Mouse (Mus musculus) lung, adult 2 months (tissue): ENCODE results near the gene Ush1g. TPM values are rescaled to one million over a fixed set of nuclear protein-coding genes. Genes with fewer than 3 reads are reported as not detected.

ENCODE experiments used
- DNase-seq: peaks from one replicate; pipeline ENCODE4 v3.0.0; 2022
- H3K4me1 ChIP-seq: fragments of 200-500 bp; 2 replicates; pipeline ENCODE4 v1.6.1; 2011; ENCODE audit warnings: low read length; ENCODE audit not compliant: control insufficient read depth, insufficient read depth
- H3K4me3 ChIP-seq: fragments of 200-500 bp; replicated peaks from 2 replicates; pipeline ENCODE3; 2011; ENCODE audit warnings: low read depth, mild to moderate bottlenecking, control low read depth, low read length; ENCODE audit errors: extremely low read depth
- CTCF ChIP-seq: fragments of 200-500 bp; IDR thresholded peaks from 2 replicates; pipeline ENCODE4 v1.5.1; 2011; ENCODE audit warnings: mild to moderate bottlenecking, low read length, control low read depth; ENCODE audit not compliant: insufficient read depth
- POLR2A ChIP-seq: fragments of 200-500 bp; IDR thresholded peaks from 2 replicates; pipeline ENCODE4 v1.6.1; 2011; ENCODE audit warnings: low read depth, mild to moderate bottlenecking, control low read depth, low read length, borderline replicate concordance; ENCODE audit errors: extremely low read depth
- WGBS: fragments of 180-500 bp; shearing (Covaris S2); methylation state at CpG from one replicate; pipeline ENCODE4 v1.1.7; 2018; 5-methylcytosine and 5-hydroxymethylcytosine counted together
- polyA plus RNA-seq: library from polyadenylated mRNA; depleted of rRNA; stranded (reverse); fragments of >200 nt; gene quantifications from 2 replicates; pipeline ENCODE4 v1.2.3, GENCODE M21; 2012

Gene Ush1g
- polyA plus RNA-seq, 1 experiment = 0.11 TPM

- 77% methylated on average over 10 of the region's 10 CpGs for WGBS
- Histone ChIP-seq H3K4me1 (peaks cover 3% of the 10 kb centered on the region), H3K4me3 (no peak overlapping the region)
- no peak for DNase-seq
- TF ChIP-seq POLR2A (no peak), CTCF (no peak)
These were observed 30.3 kb downstream of the Ush1g start for GRCm38 (mm10) chr11:115291503-115291902.

GRCm38 (mm10) chr11:115290919-115291318 is 30.9 kb downstream of the Ush1g start:
- H3K4me1 ChIP-seq = peaks cover 3% of the 10 kb centered on the region
- H3K4me3 ChIP-seq = no peak overlapping the region
- peak; percentile 34 for DNase-seq
- TF ChIP-seq POLR2A (no peak), CTCF (no peak)
- 38% methylated on average over 6 of the region's 6 CpGs for WGBS

DNA sequence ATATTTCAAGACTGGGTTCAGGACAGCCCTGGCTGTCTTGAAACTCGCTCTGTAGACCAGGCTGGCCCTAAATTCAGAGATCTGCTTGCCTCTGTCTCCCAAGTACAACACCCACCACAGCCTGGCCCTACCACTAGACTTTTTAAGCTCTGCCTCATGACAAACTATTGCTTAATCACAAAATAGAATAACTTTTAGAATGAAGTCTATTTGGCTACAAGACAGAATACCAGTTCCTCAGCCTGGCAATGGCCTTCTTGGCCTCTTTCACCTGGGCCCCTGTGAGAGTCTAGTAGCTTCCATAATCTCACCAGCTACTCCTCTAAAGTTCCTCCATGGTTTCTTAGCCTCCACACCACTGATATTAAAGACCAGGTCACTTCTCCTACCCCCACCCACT is 31.5 kb downstream of the Ush1g start:
- WGBS = 70% methylated on average over 1 of the region's 1 CpGs
- TF ChIP-seq POLR2A (no peak), CTCF (no peak)
- DNase-seq = no peak
- Histone ChIP-seq H3K4me3 (no peak overlapping the region), H3K4me1 (peaks cover 3% of the 10 kb centered on the region)

DNA sequence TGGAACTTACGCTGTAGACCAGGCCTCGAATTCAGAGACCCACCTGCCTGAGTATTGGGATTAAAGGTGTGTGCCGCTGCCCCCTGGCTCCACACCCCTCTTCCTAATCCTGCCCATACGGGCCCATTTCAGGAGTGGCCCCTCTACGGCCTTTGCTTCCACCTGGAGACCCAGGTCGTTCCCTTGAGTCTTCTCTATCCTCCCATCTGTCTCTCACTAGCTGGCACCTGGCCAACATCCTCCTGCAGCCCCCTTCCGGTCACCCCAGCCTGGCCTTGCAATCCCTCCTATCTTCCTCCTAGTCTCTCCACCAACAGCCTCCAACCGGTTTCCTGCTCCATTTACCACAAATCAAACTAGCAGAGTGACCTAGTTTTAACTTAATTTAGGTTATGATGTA is 32.0 kb downstream of the Ush1g start:
- Histone ChIP-seq H3K4me3 (no peak overlapping the region), H3K4me1 (peaks cover 3% of the 10 kb centered on the region)
- 71% methylated on average over 8 of the region's 8 CpGs for WGBS
- DNase-seq = no peak
- TF ChIP-seq CTCF = no peak
- no peak for TF ChIP-seq POLR2A

- no peak for TF ChIP-seq CTCF
- no peak for TF ChIP-seq POLR2A
- WGBS = 85% methylated on average over 2 of the region's 2 CpGs
- Histone ChIP-seq H3K4me3 (no peak overlapping the region), H3K4me1 (peaks cover 3% of the 10 kb centered on the region)
- DNase-seq = no peak
These were observed 33.5 kb downstream of the Ush1g start for GRCm38 (mm10) chr11:115288305-115288704.

- WGBS = 76% methylated on average over 5 of the region's 5 CpGs
- TF ChIP-seq POLR2A = no peak
- TF ChIP-seq CTCF = no peak
- H3K4me1 ChIP-seq = peaks cover 3% of the 10 kb centered on the region
- no peak overlapping the region for H3K4me3 ChIP-seq
- DNase-seq = no peak
These were observed 34.5 kb downstream of the Ush1g start for GRCm38 (mm10) chr11:115287386-115287785.

DNA sequence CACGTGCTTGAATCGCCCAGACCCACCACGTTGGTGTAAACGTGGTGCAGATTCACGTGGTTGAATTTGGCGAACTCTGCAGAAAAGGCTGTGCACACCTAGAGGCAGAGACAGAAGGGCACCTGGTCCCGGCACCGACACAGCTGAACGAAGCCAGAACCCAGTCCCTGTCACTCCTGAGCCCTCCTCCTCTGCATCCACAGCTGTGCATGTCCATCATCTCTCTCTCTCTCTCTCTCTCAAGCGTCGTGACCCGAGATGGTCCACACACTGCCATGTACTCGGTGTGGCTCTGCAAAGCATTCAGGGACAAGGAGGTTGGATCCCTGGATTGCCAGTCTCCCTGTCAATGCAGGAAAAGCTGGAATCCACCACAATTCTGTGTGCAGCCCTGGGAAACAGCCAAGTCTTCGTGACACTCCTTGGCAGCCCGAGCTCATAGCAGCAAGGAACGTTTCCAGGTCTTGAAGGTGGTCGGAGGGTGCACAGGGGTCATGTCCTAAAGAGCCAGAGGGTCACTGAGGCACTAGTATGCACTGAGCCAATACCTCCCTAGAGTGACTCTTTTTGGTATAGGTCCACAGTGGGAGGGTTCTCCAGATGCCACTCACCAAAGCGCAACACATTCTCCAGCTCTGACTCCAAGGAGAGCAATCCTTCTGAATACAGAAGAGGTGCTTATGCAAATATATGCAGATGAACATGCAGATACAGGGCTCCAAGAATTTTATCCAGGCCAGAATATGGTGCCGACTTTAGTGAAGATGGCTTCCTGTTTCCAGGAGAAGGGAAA is 35.4 kb downstream of the Ush1g start:
- Histone ChIP-seq H3K4me3 (no peak overlapping the region), H3K4me1 (peaks cover 3% of the 10 kb centered on the region)
- 67% methylated on average over 19 of the region's 19 CpGs for WGBS
- no peak for TF ChIP-seq CTCF
- TF ChIP-seq POLR2A = no peak
- no peak for DNase-seq

DNA sequence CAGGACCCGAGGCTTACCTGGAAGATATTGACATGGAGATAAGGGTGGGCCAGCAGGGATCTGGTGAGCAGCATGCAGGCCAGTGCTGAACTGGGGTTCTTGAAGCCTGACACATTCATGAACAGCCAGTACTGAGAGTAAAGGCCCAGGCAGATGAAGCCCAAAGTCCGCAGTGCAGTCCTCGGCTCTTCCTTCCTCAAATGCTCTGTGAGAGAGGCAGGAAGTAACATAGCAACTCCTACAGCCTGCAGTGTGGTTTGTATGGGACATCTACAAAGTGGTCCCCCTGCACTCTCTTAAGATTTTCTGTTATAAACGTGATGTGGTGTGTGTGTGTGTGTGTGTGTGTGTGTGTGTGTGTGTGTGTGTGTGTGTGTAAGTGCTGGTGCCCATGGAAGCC is 36.6 kb downstream of the Ush1g start:
- WGBS = 40% methylated on average over 4 of the region's 4 CpGs
- DNase-seq = no peak
- TF ChIP-seq CTCF = no peak
- no peak for TF ChIP-seq POLR2A

GRCm38 (mm10) chr11:115283891-115284620 is 37.8 kb downstream of the Ush1g start:
- WGBS = 83% methylated on average over 12 of the region's 12 CpGs
- H3K4me1 ChIP-seq = no peaks in the 10 kb centered on the region
- no peak overlapping the region for H3K4me3 ChIP-seq
- TF ChIP-seq POLR2A (no peak), CTCF (no peak)
- DNase-seq = no peak

More for the DNA sequence above, 36.6 kb downstream of the Ush1g start:
- Histone ChIP-seq H3K4me3 (no peak overlapping the region), H3K4me1 (no peaks in the 10 kb centered on the region)

DNA sequence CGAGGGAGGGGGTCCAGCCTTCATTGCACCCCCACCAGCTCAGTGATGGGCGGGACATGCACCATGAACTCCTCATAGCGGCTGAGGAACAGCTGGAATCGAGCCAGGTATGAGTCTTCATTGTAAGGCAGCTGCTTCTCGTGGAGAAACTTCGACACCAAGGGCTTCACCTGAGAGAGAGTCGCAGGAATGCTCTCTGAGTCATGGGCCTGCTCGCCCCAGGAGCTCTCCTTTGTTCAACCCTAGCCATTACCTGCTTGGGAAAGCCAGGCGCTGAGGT is 38.4 kb downstream of the Ush1g start:
- WGBS = 70% methylated on average over 9 of the region's 9 CpGs
- no peak for DNase-seq
- no peaks in the 10 kb centered on the region for H3K4me1 ChIP-seq
- TF ChIP-seq CTCF (no peak), POLR2A (no peak)
- no peak overlapping the region for H3K4me3 ChIP-seq
